Mouse (Mus musculus): ENCODE data around the gene Wfdc2. TPM values are rescaled to one million over a fixed set of nuclear protein-coding genes. Genes with fewer than 3 reads are reported as not detected.
A peak's percentile ranks its signal among the peaks of the same experiment; 100 is the strongest.

Gene Wfdc2
- total and polyA plus RNA-seq, 2 experiments from 2014 or later = 0.74 to 8.5 TPM

- Histone ChIP-seq H3K4me1 (ENCODE audit: control insufficient read depth, insufficient read depth) (0 out of 2 replicates have a peak, but pooled peaks cover 8% of the 10 kb centered on the region), H3K27me3 (ENCODE audit: control insufficient read depth, insufficient read depth, low read length) (peaks cover 18% of the 10 kb centered on the region), H3K9ac (replicated peaks; ENCODE audit: low read depth, low read length) (no peak overlapping the region), H3K4me2 (ENCODE audit: low read depth, low read length) (no peak overlapping the region), H3K4me3 (ENCODE audit: low read depth, low read length) (no peak overlapping the region), H3K27ac (ENCODE audit: low read depth) (no peak overlapping the region), H3K36me3 (replicated peaks; ENCODE audit: control insufficient read depth, insufficient read depth, low read length) (no peaks in the 10 kb centered on the region), H3K9me3 (replicated peaks; ENCODE audit: control insufficient read depth, low read length) (no peaks in the 10 kb centered on the region)
- no peak for TF ChIP-seq EP300 (IDR thresholded peaks at IDR 0.05; ENCODE audit: low read depth)
- TF ChIP-seq CTCF (IDR thresholded peaks at IDR 0.05; ENCODE audit: low read depth) = no peak
- WGBS = 35% methylated on average over 16 of the region's 16 CpGs
- ATAC-seq (ENCODE audit: insufficient read depth, low read depth) = no peak
- no peak for DNase-seq (ENCODE audit: low spot score)
Measured at GRCm38 (mm10) chr2:164558991-164559645, 3.1 kb upstream of the Wfdc2 start.

GRCm38 (mm10) chr2:164560106-164560505 lies 2.1 kb upstream of the Wfdc2 start:
- H3K4me1 ChIP-seq (ENCODE audit: control insufficient read depth, insufficient read depth) = 0 out of 2 replicates have a peak, but pooled peaks cover 8% of the 10 kb centered on the region
- H3K27me3 ChIP-seq (ENCODE audit: control insufficient read depth, insufficient read depth, low read length) = peaks cover 25% of the 10 kb centered on the region
- no peak overlapping the region for H3K4me2 ChIP-seq (ENCODE audit: low read depth, low read length)
- H3K4me3 ChIP-seq (ENCODE audit: low read depth, low read length) = no peak overlapping the region
- no peaks in the 10 kb centered on the region for H3K36me3 ChIP-seq (replicated peaks; ENCODE audit: control insufficient read depth, insufficient read depth, low read length)
- DNase-seq (ENCODE audit: low spot score) (no peak), ATAC-seq (ENCODE audit: insufficient read depth, low read depth) (no peak)
- 85% methylated on average over 8 of the region's 8 CpGs for WGBS
- TF ChIP-seq EP300 (IDR thresholded peaks at IDR 0.05; ENCODE audit: low read depth) = no peak
- TF ChIP-seq CTCF (IDR thresholded peaks at IDR 0.05; ENCODE audit: low read depth) = no peak
- H3K9me3 ChIP-seq (replicated peaks; ENCODE audit: control insufficient read depth, low read length) = no peaks in the 10 kb centered on the region
- H3K9ac ChIP-seq (replicated peaks; ENCODE audit: low read depth, low read length) = no peak overlapping the region
- H3K27ac ChIP-seq (ENCODE audit: low read depth) = no peak overlapping the region

- Histone ChIP-seq H3K9me3 (replicated peaks; ENCODE audit: control insufficient read depth, low read length) (no peaks in the 10 kb centered on the region; the same call in 1 of the 2 replicates), H3K4me3 (ENCODE audit: low read depth, low read length) (peak overlapping the region; percentile 44), H3K27me3 (ENCODE audit: control insufficient read depth, insufficient read depth, low read length) (peaks cover 25% of the 10 kb centered on the region), H3K9ac (replicated peaks; ENCODE audit: low read depth, low read length) (peak overlapping the region; percentile 40), H3K36me3 (replicated peaks; ENCODE audit: control insufficient read depth, insufficient read depth, low read length) (no peaks in the 10 kb centered on the region), H3K27ac (ENCODE audit: low read depth) (no peak overlapping the region), H3K4me2 (ENCODE audit: low read depth, low read length) (peak overlapping the region; percentile 72), H3K4me1 (ENCODE audit: control insufficient read depth, insufficient read depth) (0 out of 2 replicates have a peak, but pooled peaks cover 8% of the 10 kb centered on the region)
- ATAC-seq (ENCODE audit: insufficient read depth, low read depth) (no peak), DNase-seq (ENCODE audit: low spot score) (peak; percentile 40)
- 1% methylated on average over 31 of the region's 32 CpGs for WGBS
- no peak for TF ChIP-seq EP300 (IDR thresholded peaks at IDR 0.05; ENCODE audit: low read depth)
- peak; percentile 57 for TF ChIP-seq CTCF (IDR thresholded peaks at IDR 0.05; ENCODE audit: low read depth)
Measured at GRCm38 (mm10) chr2:164563339-164564038, 1.3 kb downstream of the Wfdc2 start.

GRCm38 (mm10) chr2:164564346-164564745 lies 2.1 kb downstream of the Wfdc2 start:
- no peak for TF ChIP-seq CTCF (IDR thresholded peaks at IDR 0.05; ENCODE audit: low read depth)
- no peak for TF ChIP-seq EP300 (IDR thresholded peaks at IDR 0.05; ENCODE audit: low read depth)
- Histone ChIP-seq H3K27me3 (ENCODE audit: control insufficient read depth, insufficient read depth, low read length) (peaks cover 25% of the 10 kb centered on the region), H3K9me3 (replicated peaks; ENCODE audit: control insufficient read depth, low read length) (no peaks in the 10 kb centered on the region; the same call in 1 of the 2 replicates), H3K27ac (ENCODE audit: low read depth) (no peak overlapping the region), H3K4me2 (ENCODE audit: low read depth, low read length) (no peak overlapping the region), H3K4me1 (ENCODE audit: control insufficient read depth, insufficient read depth) (0 out of 2 replicates have a peak, but pooled peaks cover 8% of the 10 kb centered on the region), H3K4me3 (ENCODE audit: low read depth, low read length) (no peak overlapping the region), H3K9ac (replicated peaks; ENCODE audit: low read depth, low read length) (no peak overlapping the region), H3K36me3 (replicated peaks; ENCODE audit: control insufficient read depth, insufficient read depth, low read length) (no peaks in the 10 kb centered on the region)
- DNase-seq (ENCODE audit: low spot score) (no peak), ATAC-seq (ENCODE audit: insufficient read depth, low read depth) (no peak)
- 52% methylated on average over 5 of the region's 5 CpGs for WGBS

GRCm38 (mm10) chr2:164566997-164567396 lies 4.8 kb downstream of the Wfdc2 start:
- no peaks in the 10 kb centered on the region; the same call in 1 of the 2 replicates for H3K9me3 ChIP-seq (replicated peaks; ENCODE audit: control insufficient read depth, low read length)
- no peak for ATAC-seq (ENCODE audit: insufficient read depth, low read depth)
- no peak overlapping the region for H3K4me2 ChIP-seq (ENCODE audit: low read depth, low read length)
- TF ChIP-seq CTCF (IDR thresholded peaks at IDR 0.05; ENCODE audit: low read depth) = no peak
- no peak for TF ChIP-seq EP300 (IDR thresholded peaks at IDR 0.05; ENCODE audit: low read depth)
- WGBS = 79% methylated on average over 2 of the region's 2 CpGs
- 0 out of 2 replicates have a peak, but pooled peaks cover 8% of the 10 kb centered on the region for H3K4me1 ChIP-seq (ENCODE audit: control insufficient read depth, insufficient read depth)
- no peak for DNase-seq (ENCODE audit: low spot score)
- H3K4me3 ChIP-seq (ENCODE audit: low read depth, low read length) = no peak overlapping the region
- H3K9ac ChIP-seq (replicated peaks; ENCODE audit: low read depth, low read length) = no peak overlapping the region
- H3K27me3 ChIP-seq (ENCODE audit: control insufficient read depth, insufficient read depth, low read length) = peaks cover 25% of the 10 kb centered on the region
- H3K27ac ChIP-seq (ENCODE audit: low read depth) = no peak overlapping the region
- no peaks in the 10 kb centered on the region for H3K36me3 ChIP-seq (replicated peaks; ENCODE audit: control insufficient read depth, insufficient read depth, low read length)

Data from heart, postnatal 0 days (tissue).